Mouse (Mus musculus) megakaryocyte progenitor cell, adult 5-6 weeks (primary cell): ENCODE measurements around the gene Tprgl. TPM values are rescaled to one million over a fixed set of nuclear protein-coding genes. Genes with fewer than 3 reads are reported as not detected.

Experiments
- ATAC-seq: replicated peaks from 2 replicates; pipeline ENCODE4 v1.8.0; 2016; ENCODE audit warnings: mild to moderate bottlenecking, moderate TSS enrichment, inconsistent platforms; ENCODE audit not compliant: poor library complexity
- total RNA-seq, 2 experiments: library from RNA; stranded (forward) in 1 of 2; stranded (reverse) in 1 of 2; fragments of 157-497, 149-512 nt in 1 of 2; fragments of 200-1000 nt in 1 of 2; gene quantifications; 2 replicates each; pipeline versions ENCODE4 v1.2.3 to v1.2.4; 2015 to 2017

Gene Tprgl
- total RNA-seq, 2 experiments from 2014 or later: 22.9 to 41.9 TPM

GRCm38 (mm10) chr4:154122374-154122773 is 38.1 kb downstream of the Tprgl start:
- ATAC-seq: no peak

GRCm38 (mm10) chr4:154121800-154122199 is 38.7 kb downstream of the Tprgl start:
- peak; percentile 79 for ATAC-seq

GRCm38 (mm10) chr4:154119208-154119607 is 41.3 kb downstream of the Tprgl start:
- no peak for ATAC-seq

GRCm38 (mm10) chr4:154118782-154119181 is 41.7 kb downstream of the Tprgl start:
- peak; percentile 51 for ATAC-seq

GRCm38 (mm10) chr4:154116421-154116820 is 44.0 kb downstream of the Tprgl start:
- no peak for ATAC-seq

- no peak for ATAC-seq
Measured at GRCm38 (mm10) chr4:154109850-154110243, 50.6 kb downstream of the Tprgl start.

GRCm38 (mm10) chr4:154109216-154109849 is 51.1 kb downstream of the Tprgl start:
- no peak for ATAC-seq

Other genes with a start within 250 kb of the Tprgl start
- gene A430005L14Rik, start 203.4 kb downstream of the Tprgl start, total RNA-seq (2015): 50.8 and 61.9 TPM in 2 replicates
- gene A430005L14Rik, start 203.4 kb downstream of the Tprgl start, total RNA-seq (2017): 48.3 and 55.0 TPM in 2 replicates
- 8.6 and 11.4 TPM in 2 replicates for gene Dffb, start 185.5 kb downstream of the Tprgl start, total RNA-seq (2015)
- 13.7 and 14.1 TPM in 2 replicates for gene Dffb, start 185.5 kb downstream of the Tprgl start, total RNA-seq (2017)
- gene Cep104, start 185.5 kb downstream of the Tprgl start, total RNA-seq (2015): 7.0 and 7.4 TPM in 2 replicates
- gene Cep104, start 185.5 kb downstream of the Tprgl start, total RNA-seq (2017): 4.7 and 5.6 TPM in 2 replicates
- gene Lrrc47, start 148.9 kb downstream of the Tprgl start, total RNA-seq (2015): 11.1 and 11.3 TPM in 2 replicates
- gene Lrrc47, start 148.9 kb downstream of the Tprgl start, total RNA-seq (2017): 25.5 and 49.3 TPM in 2 replicates
- 8.2 and 13.6 TPM in 2 replicates for gene Smim1, start 134.4 kb downstream of the Tprgl start, total RNA-seq (2015)
- 2.6 and 4.6 TPM in 2 replicates for gene Smim1, start 134.4 kb downstream of the Tprgl start, total RNA-seq (2017)
- not detected in 2 replicates for gene Ccdc27, start 118.0 kb downstream of the Tprgl start, total RNA-seq (2015)
- gene Ccdc27, start 118.0 kb downstream of the Tprgl start, total RNA-seq (2017): not detected in 2 replicates
- not detected in 2 replicates for gene Trp73, start 20.5 kb downstream of the Tprgl start, total RNA-seq (2015)
- gene Trp73, start 20.5 kb downstream of the Tprgl start, total RNA-seq (2017): not detected in 2 replicates
- gene Wrap73, start 18.3 kb downstream of the Tprgl start, total RNA-seq (2015): 9.9 and 11.9 TPM in 2 replicates
- gene Wrap73, start 18.3 kb downstream of the Tprgl start, total RNA-seq (2017): 9.1 and 13.0 TPM in 2 replicates
- not detected in 2 replicates for gene Megf6, start 10.1 kb upstream of the Tprgl start, total RNA-seq (2015)
- 0.12 and 0.17 TPM in 2 replicates for gene Megf6, start 10.1 kb upstream of the Tprgl start, total RNA-seq (2017)
- gene Arhgef16, start 141.0 kb upstream of the Tprgl start, total RNA-seq (2015): not detected in 2 replicates
- not detected in 2 replicates for gene Arhgef16, start 141.0 kb upstream of the Tprgl start, total RNA-seq (2017)
- gene B230104I21Rik, start 175.5 kb upstream of the Tprgl start, total RNA-seq (2015): not detected in 2 replicates
- not detected in 2 replicates for gene B230104I21Rik, start 175.5 kb upstream of the Tprgl start, total RNA-seq (2017)